Mouse (Mus musculus) heart, embryonic 14.5 days (tissue): Measurements from ENCODE around the gene Prrc2b. TPM values are rescaled to one million over a fixed set of nuclear protein-coding genes. Genes with fewer than 3 reads are reported as not detected.
A peak's percentile ranks its signal among the peaks of the same experiment; 100 is the strongest.

Experiments
- ATAC-seq: fragments of 200-750 bp; cut with Nextera tagmentation; 2 replicates; pipeline ENCODE4 v1.8.0; 2017; ENCODE audit warnings: low read depth, moderate TSS enrichment; ENCODE audit not compliant: insufficient number of reproducible peaks, insufficient read depth, low FRiP score
- H3K27ac ChIP-seq, 2 experiments: fragments of 200-500 bp in 1 of 2; fragments of 300-500 bp in 1 of 2; sonication (generic) in 1 of 2; replicated peaks in 1 of 2; 2 replicates each; pipeline ENCODE4 v1.5.1; 2012 to 2014; ENCODE audit warnings: low read depth in 2 of 2, low read length in 2 of 2, control low read depth in 1 of 2, mild to moderate bottlenecking in 1 of 2, mixed read lengths in 1 of 2; ENCODE audit not compliant: control insufficient read depth in 1 of 2, insufficient read depth in 1 of 2
- H3K27me3 ChIP-seq: fragments of 300-500 bp; sonication (generic); 2 replicates; pipeline ENCODE4 v1.6.1; 2014; ENCODE audit warnings: mild to moderate bottlenecking, low read length, control low read depth; ENCODE audit not compliant: control insufficient read depth, insufficient read depth
- H3K36me3 ChIP-seq: fragments of 300-500 bp; sonication (generic); 2 replicates; pipeline ENCODE4 v1.6.1; 2014; ENCODE audit warnings: mild to moderate bottlenecking, control low read depth, low read length, mixed read lengths; ENCODE audit not compliant: control insufficient read depth, insufficient read depth
- H3K4me1 ChIP-seq, 2 experiments: fragments of 200-500 bp in 1 of 2; fragments of 300-500 bp in 1 of 2; sonication (generic) in 1 of 2; 2 replicates each; pipeline ENCODE4 v1.6.1; 2012 to 2014; ENCODE audit warnings: low read length in 2 of 2, control low read depth in 1 of 2, mixed read lengths in 1 of 2; ENCODE audit not compliant: control insufficient read depth in 2 of 2, insufficient read depth in 2 of 2
- H3K4me2 ChIP-seq: fragments of 300-500 bp; sonication (generic); 2 replicates; pipeline ENCODE4 v1.6.1; 2014; ENCODE audit warnings: mild to moderate bottlenecking, low read length
- H3K4me3 ChIP-seq, 2 experiments: fragments of 200-500 bp in 1 of 2; fragments of 300-500 bp in 1 of 2; sonication (generic) in 1 of 2; 2 replicates each; pipeline ENCODE4 v1.5.1; 2012 to 2014; ENCODE audit warnings: low read length in 2 of 2, mild to moderate bottlenecking in 2 of 2, control low read depth in 1 of 2, low read depth in 1 of 2, moderate library complexity in 1 of 2; ENCODE audit not compliant: control insufficient read depth in 1 of 2, insufficient read depth in 1 of 2
- H3K9ac ChIP-seq: fragments of 300-500 bp; sonication (generic); 2 replicates; pipeline ENCODE4 v1.6.1; 2014; ENCODE audit warnings: mild to moderate bottlenecking, low read length
- H3K9me3 ChIP-seq: fragments of 300-500 bp; sonication (generic); 2 replicates; pipeline ENCODE4 v1.6.1; 2016; ENCODE audit warnings: low read length, control low read depth; ENCODE audit not compliant: control insufficient read depth
- WGBS: fragments of 180-500 bp; shearing (Covaris S2); extraction: QIAGEN DNeasy Blood & Tissue Kit; methylation state at CpG from one replicate; pipeline ENCODE4 v1.1.7; 2014; 5-methylcytosine and 5-hydroxymethylcytosine counted together
- polyA plus RNA-seq: library from polyadenylated mRNA; unstranded; fragments of >200 nt; fragmentation: Nextera tagmentation; extraction: Ambion mirVana; gene quantifications from 2 replicates; pipeline ENCODE4 v1.2.1, GENCODE M21; 2014

The Prrc2b gene
- polyA plus RNA-seq, 1 experiment from 2014 or later = 41.8 TPM

- H3K4me2 ChIP-seq = no peak overlapping the region
- ATAC-seq = no peak
- H3K4me3 ChIP-seq = no peak overlapping the region
- H3K4me1 ChIP-seq = peaks cover 54 to 86% of the 10 kb centered on the region in 2 experiments
- no peaks in the 10 kb centered on the region for H3K9me3 ChIP-seq
- H3K27ac ChIP-seq = peak overlapping the region; percentile 7 to 17; a peak in 1 of 4 replicates
- H3K9ac ChIP-seq = no peak overlapping the region
- no peaks in the 10 kb centered on the region for H3K36me3 ChIP-seq
- 82% methylated on average over 14 of the region's 14 CpGs for WGBS
- H3K27me3 ChIP-seq = no peaks in the 10 kb centered on the region
Measured at GRCm38 (mm10) chr2:32171658-32172433, 21.0 kb downstream of the Prrc2b start.

- Histone ChIP-seq H3K27me3 (no peaks in the 10 kb centered on the region), H3K9ac (peak overlapping the region; percentile 65), H3K4me1 (peaks cover 55 to 86% of the 10 kb centered on the region in 2 experiments), H3K9me3 (no peaks in the 10 kb centered on the region), H3K4me2 (peak overlapping the region; percentile 59), H3K27ac (peak overlapping the region; percentile 96 to 97), H3K4me3 (peak overlapping the region; percentile 6 to 8; a peak in 3 of 4 replicates), H3K36me3 (no peaks in the 10 kb centered on the region)
- 4% methylated on average over 13 of the region's 13 CpGs for WGBS
- peak; percentile 86 for ATAC-seq
Measured at GRCm38 (mm10) chr2:32174170-32174741, 23.4 kb downstream of the Prrc2b start.

- H3K4me1 ChIP-seq = peaks cover 56 to 85% of the 10 kb centered on the region in 2 experiments
- WGBS = 29% methylated on average over 7 of the region's 7 CpGs
- H3K4me3 ChIP-seq = peak overlapping the region in 1 of 2 experiments; percentile 8; a peak in 1 of 4 replicates
- peak overlapping the region; percentile 96 to 97 for H3K27ac ChIP-seq
- H3K27me3 ChIP-seq = no peaks in the 10 kb centered on the region
- ATAC-seq = no peak
- no peaks in the 10 kb centered on the region for H3K36me3 ChIP-seq
- H3K4me2 ChIP-seq = peak overlapping the region; percentile 59
- H3K9me3 ChIP-seq = no peaks in the 10 kb centered on the region
- peak overlapping the region; percentile 65 for H3K9ac ChIP-seq
Measured at GRCm38 (mm10) chr2:32175051-32175466, 24.2 kb downstream of the Prrc2b start.

- WGBS = 80% methylated on average over 6 of the region's 6 CpGs
- no peak overlapping the region for H3K4me3 ChIP-seq
- no peaks in the 10 kb centered on the region for H3K9me3 ChIP-seq
- H3K27me3 ChIP-seq = no peaks in the 10 kb centered on the region
- H3K9ac ChIP-seq = peak overlapping the region; percentile 65
- H3K27ac ChIP-seq = peak overlapping the region; percentile 96 to 97
- peak overlapping the region; percentile 59 for H3K4me2 ChIP-seq
- no peak for ATAC-seq
- H3K4me1 ChIP-seq = peaks cover 54 to 85% of the 10 kb centered on the region in 2 experiments
- no peaks in the 10 kb centered on the region for H3K36me3 ChIP-seq
Measured at GRCm38 (mm10) chr2:32175508-32175907, 24.6 kb downstream of the Prrc2b start.

GRCm38 (mm10) chr2:32176848-32177247, 26.0 kb downstream of the Prrc2b start:
- Histone ChIP-seq H3K4me2 (no peak overlapping the region), H3K4me1 (peaks cover 54 to 89% of the 10 kb centered on the region in 2 experiments), H3K27ac (no peak overlapping the region), H3K9ac (no peak overlapping the region), H3K27me3 (no peaks in the 10 kb centered on the region), H3K4me3 (no peak overlapping the region), H3K36me3 (no peaks in the 10 kb centered on the region), H3K9me3 (no peaks in the 10 kb centered on the region)
- no peak for ATAC-seq
- WGBS = 23% methylated on average over 3 of the region's 3 CpGs

GRCm38 (mm10) chr2:32177397-32178060, 26.6 kb downstream of the Prrc2b start:
- Histone ChIP-seq H3K36me3 (0 out of 2 replicates have a peak, but pooled peaks cover 1% of the 10 kb centered on the region), H3K27ac (0 out of 4 replicates have a peak overlapping the region, but pooled peaks of 1 of the 2 experiments have one; percentile 28), H3K9me3 (no peaks in the 10 kb centered on the region), H3K4me3 (no peak overlapping the region), H3K4me2 (no peak overlapping the region), H3K27me3 (no peaks in the 10 kb centered on the region), H3K9ac (peak overlapping the region; percentile 10; the same call in 1 of the 2 replicates), H3K4me1 (peaks cover 58 to 92% of the 10 kb centered on the region in 2 experiments)
- no peak for ATAC-seq
- WGBS = 86% methylated on average over 11 of the region's 11 CpGs

GRCm38 (mm10) chr2:32179363-32179762, 28.5 kb downstream of the Prrc2b start:
- Histone ChIP-seq H3K9ac (no peak overlapping the region), H3K4me3 (no peak overlapping the region), H3K4me1 (peaks cover 55 to 91% of the 10 kb centered on the region in 2 experiments), H3K9me3 (no peaks in the 10 kb centered on the region), H3K27ac (peak overlapping the region; percentile 52 to 78), H3K4me2 (peak overlapping the region; percentile 3; the same call in 1 of the 2 replicates), H3K27me3 (no peaks in the 10 kb centered on the region), H3K36me3 (peaks cover 18% of the 10 kb centered on the region)
- WGBS = 20% methylated on average over 6 of the region's 6 CpGs
- no peak for ATAC-seq
